Comparison of ENCODE assay signal across 8 mouse cellular contexts in genomic region chr14:31472451-31473061, GRCm38 (mm10). TPM values are rescaled to one million over a fixed set of nuclear protein-coding genes. Genes with fewer than 3 reads are reported as not detected.
DNase-seq lines count a peak whose midpoint lies in the region; ATAC-seq and TF ChIP-seq lines count a peak whose summit lies in the region.

No protein-coding gene starts in this region.

- ATAC-seq in heart, postnatal 0 days (ENCODE audit: insufficient read depth, low read depth) = no peak
- ATAC-seq in heart, embryonic 11.5 days (replicated peaks; ENCODE audit: insufficient number of reproducible peaks, low FRiP score, low TSS enrichment) = no peak
- no peak for ATAC-seq in midbrain, postnatal 0 days (ENCODE audit: low FRiP score)

- H3K27me3 ChIP-seq in heart, postnatal 0 days (ENCODE audit: control insufficient read depth, insufficient read depth, low read length) = no peaks in the 10 kb centered on the region
- H3K27me3 ChIP-seq in heart, embryonic 11.5 days (ENCODE audit: control insufficient read depth, insufficient read depth, low read length) = no peaks in the 10 kb centered on the region
- H3K27me3 ChIP-seq in midbrain, postnatal 0 days (ENCODE audit: insufficient read depth, low read length) = no peaks in the 10 kb centered on the region

- no peaks in the 10 kb centered on the region for H3K9me3 ChIP-seq in heart, postnatal 0 days (replicated peaks; ENCODE audit: control insufficient read depth, low read length)
- no peaks in the 10 kb centered on the region for H3K9me3 ChIP-seq in heart, embryonic 11.5 days (replicated peaks; ENCODE audit: control insufficient read depth, low read length)
- no peaks in the 10 kb centered on the region for H3K9me3 ChIP-seq in midbrain, postnatal 0 days (ENCODE audit: low read length)

- peak; percentile 59 for DNase-seq in heart, postnatal 0 days (ENCODE audit: low spot score)
- peak; percentile 38 to 68 for DNase-seq in CD8-positive naive resting alpha-beta T cell, adult 2 months (ENCODE audit: low read depth in 2 of 2, low spot score in 2 of 2)
- DNase-seq in c-Kit-positive CD71-positive TER-119-negative erythroid progenitor cells, embryonic 14.5 days (ENCODE audit: low read depth) = peak; percentile 54
- peak; percentile 72 for DNase-seq in forelimb bud, embryonic 11.5 days (ENCODE audit: low read depth, low spot score)
- peak; percentile 74 to 78 for DNase-seq in layer of hippocampus, postnatal 10 days (ENCODE audit: low spot score in 2 of 2)
- DNase-seq in midbrain, postnatal 0 days (ENCODE audit: low spot score) = peak; percentile 83
- peak; percentile 78 for DNase-seq in testis, postnatal 10 days (ENCODE audit: low spot score)

- 4% methylated on average over 5 of the region's 5 CpGs for WGBS in heart, postnatal 0 days
- WGBS in heart, embryonic 11.5 days (ENCODE audit: insufficient replicate concordance) = 9% methylated on average over 5 of the region's 5 CpGs
- WGBS in midbrain, postnatal 0 days = 4% methylated on average over 5 of the region's 5 CpGs

- no peak overlapping the region for H3K27ac ChIP-seq in heart, postnatal 0 days (ENCODE audit: low read depth)
- no peak overlapping the region for H3K27ac ChIP-seq in heart, embryonic 11.5 days (ENCODE audit: low read depth, low read length)
- H3K27ac ChIP-seq in midbrain, postnatal 0 days (ENCODE audit: low read depth, low read length) = no peak overlapping the region

- H3K4me2 ChIP-seq in heart, postnatal 0 days (ENCODE audit: low read depth, low read length) = no peak overlapping the region
- no peak overlapping the region for H3K4me2 ChIP-seq in heart, embryonic 11.5 days
- H3K4me2 ChIP-seq in midbrain, postnatal 0 days (ENCODE audit: low read depth, low read length, poor library complexity, severe bottlenecking) = no peak overlapping the region

- TF ChIP-seq CTCF in heart, postnatal 0 days (IDR thresholded peaks at IDR 0.05; ENCODE audit: low read depth) = peak; percentile 70
- TF ChIP-seq CTCF in midbrain, postnatal 0 days (IDR thresholded peaks at IDR 0.05) = peak; percentile 87

- no peaks in the 10 kb centered on the region for H3K4me1 ChIP-seq in heart, postnatal 0 days (ENCODE audit: control insufficient read depth, insufficient read depth)
- no peaks in the 10 kb centered on the region for H3K4me1 ChIP-seq in heart, embryonic 11.5 days (ENCODE audit: control insufficient read depth, insufficient read depth, low read length)
- H3K4me1 ChIP-seq in midbrain, postnatal 0 days (ENCODE audit: insufficient read depth, low read length) = no peaks in the 10 kb centered on the region

- no peak for TF ChIP-seq EP300 in heart, postnatal 0 days (IDR thresholded peaks at IDR 0.05; ENCODE audit: low read depth)

- no peak overlapping the region for H3K4me3 ChIP-seq in heart, postnatal 0 days (ENCODE audit: low read depth, low read length)
- H3K4me3 ChIP-seq in heart, embryonic 11.5 days (ENCODE audit: low read depth, low read length) = no peak overlapping the region
- H3K4me3 ChIP-seq in midbrain, postnatal 0 days (ENCODE audit: low read depth, low read length) = no peak overlapping the region

- H3K36me3 ChIP-seq in heart, postnatal 0 days (replicated peaks; ENCODE audit: control insufficient read depth, insufficient read depth, low read length) = no peaks in the 10 kb centered on the region
- no peaks in the 10 kb centered on the region for H3K36me3 ChIP-seq in heart, embryonic 11.5 days (ENCODE audit: control insufficient read depth, insufficient read depth, low read length)
- H3K36me3 ChIP-seq in midbrain, postnatal 0 days (ENCODE audit: insufficient read depth, low read length) = no peaks in the 10 kb centered on the region

- H3K9ac ChIP-seq in heart, postnatal 0 days (replicated peaks; ENCODE audit: low read depth, low read length) = no peak overlapping the region
- H3K9ac ChIP-seq in heart, embryonic 11.5 days (ENCODE audit: low read depth, low read length) = no peak overlapping the region
- no peak overlapping the region for H3K9ac ChIP-seq in midbrain, postnatal 0 days (replicated peaks; ENCODE audit: low read length, poor library complexity, severe bottlenecking)

RNA-seq across cellular contexts. Expression of gene Eaf1, which starts 21.6 kb away (rescaled TPM):
- total RNA-seq in heart, postnatal 0 days (2014; rRNA removed; ENCODE audit: low replicate concordance) = 7.4 and 12.1 TPM in 2 replicates
- 6.5 TPM in 2 replicates for polyA plus RNA-seq in heart, postnatal 0 days (2015; fragmentation: Nextera tagmentation; extraction: Ambion mirVana)
- polyA plus RNA-seq in heart, embryonic 11.5 days (2014; fragmentation: Nextera tagmentation; extraction: Ambion mirVana) = 16.6 and 19.3 TPM in 2 replicates
- 10 to 100 TPM; 16.1 to 19.1 TPM for total RNA-seq in layer of hippocampus, postnatal 10 days (2021)
- total RNA-seq in midbrain, postnatal 0 days (2014; rRNA removed) = 7.9 and 22.4 TPM in 2 replicates
- 3.8 and 4.0 TPM in 2 replicates for polyA plus RNA-seq in midbrain, postnatal 0 days (2015; fragmentation: Nextera tagmentation; extraction: Ambion mirVana)

RNA-seq across cellular contexts. Expression of gene Mettl6, which starts 22.3 kb away (rescaled TPM):
- total RNA-seq in heart, postnatal 0 days (2014; rRNA removed; ENCODE audit: low replicate concordance) = 9.0 and 21.7 TPM in 2 replicates
- polyA plus RNA-seq in heart, postnatal 0 days (2015; fragmentation: Nextera tagmentation; extraction: Ambion mirVana) = 23.3 and 26.6 TPM in 2 replicates
- polyA plus RNA-seq in heart, embryonic 11.5 days (2014; fragmentation: Nextera tagmentation; extraction: Ambion mirVana) = 52.2 and 58.3 TPM in 2 replicates
- total RNA-seq in layer of hippocampus, postnatal 10 days (2021) = 10 to 100 TPM; 26.7 to 29.4 TPM
- 19.7 and 20.1 TPM in 2 replicates for total RNA-seq in midbrain, postnatal 0 days (2014; rRNA removed)
- polyA plus RNA-seq in midbrain, postnatal 0 days (2015; fragmentation: Nextera tagmentation; extraction: Ambion mirVana) = 32.5 and 35.3 TPM in 2 replicates

RNA-seq across cellular contexts. Expression of gene Sh3bp5, which starts 36.7 kb away (rescaled TPM):
- 10.2 and 14.2 TPM in 2 replicates for total RNA-seq in heart, postnatal 0 days (2014; rRNA removed; ENCODE audit: low replicate concordance)
- 37.6 and 43.4 TPM in 2 replicates for polyA plus RNA-seq in heart, postnatal 0 days (2015; fragmentation: Nextera tagmentation; extraction: Ambion mirVana)
- polyA plus RNA-seq in heart, embryonic 11.5 days (2014; fragmentation: Nextera tagmentation; extraction: Ambion mirVana) = 10.9 and 16.8 TPM in 2 replicates
- total RNA-seq in layer of hippocampus, postnatal 10 days (2021) = 100 to 1,000 TPM; 120 to 125 TPM
- total RNA-seq in midbrain, postnatal 0 days (2014; rRNA removed) = 61.7 and 76.5 TPM in 2 replicates
- polyA plus RNA-seq in midbrain, postnatal 0 days (2015; fragmentation: Nextera tagmentation; extraction: Ambion mirVana) = 141 and 165 TPM in 2 replicates
